Mouse (Mus musculus) frontal cortex, postnatal 14 days (tissue): Measurements from ENCODE around the gene Tmem186.

Experiments
- DNase-seq, 2 experiments: peaks; one replicate each; pipeline ENCODE4 v3.0.0; 2022; ENCODE audit warnings: low spot score in 2 of 2

Tmem186 gene

DNA sequence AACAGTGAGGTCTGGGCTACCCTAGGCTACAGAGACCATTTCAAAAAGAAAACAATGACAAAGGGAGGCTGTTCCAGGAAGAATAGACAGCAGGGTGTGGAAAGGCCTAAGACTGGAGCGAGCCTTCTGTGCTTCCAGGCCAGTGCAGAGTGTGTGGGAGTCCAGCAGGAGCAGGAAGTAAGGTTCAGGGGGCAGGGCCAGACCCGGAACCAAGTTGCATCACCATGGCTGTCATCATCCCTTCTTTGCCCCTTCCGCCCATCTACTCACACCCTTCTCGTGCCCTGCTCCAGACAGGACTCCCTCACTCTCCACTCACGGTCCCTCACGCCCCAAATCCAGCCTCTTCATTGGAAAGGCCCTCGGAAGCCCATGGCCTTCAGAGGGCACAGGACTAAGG, 29.7 kb upstream of the Tmem186 start:
- DNase-seq = no peak

GRCm38 (mm10) chr16:8666452-8666851, 28.9 kb upstream of the Tmem186 start:
- no peak for DNase-seq

DNA sequence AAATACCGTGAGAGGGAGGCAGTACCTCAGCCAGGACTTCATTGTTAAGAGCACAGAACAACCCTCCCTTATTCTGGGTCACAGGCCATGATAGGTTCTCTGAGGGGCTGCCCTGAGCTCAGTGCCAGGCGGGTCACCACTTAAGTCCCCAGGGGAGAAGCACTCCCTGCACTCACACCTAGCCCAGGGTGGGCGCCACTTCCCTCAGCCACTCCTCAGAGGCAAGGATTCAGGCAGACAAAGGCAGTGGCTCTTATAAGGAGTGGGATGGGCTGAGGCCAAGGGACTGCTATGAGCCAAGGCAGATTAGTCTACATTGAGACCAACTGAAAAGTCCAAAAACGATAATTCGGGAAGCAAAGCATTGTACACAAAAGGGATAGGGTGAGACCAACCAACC, 27.9 kb upstream of the Tmem186 start:
- DNase-seq = no peak

DNA sequence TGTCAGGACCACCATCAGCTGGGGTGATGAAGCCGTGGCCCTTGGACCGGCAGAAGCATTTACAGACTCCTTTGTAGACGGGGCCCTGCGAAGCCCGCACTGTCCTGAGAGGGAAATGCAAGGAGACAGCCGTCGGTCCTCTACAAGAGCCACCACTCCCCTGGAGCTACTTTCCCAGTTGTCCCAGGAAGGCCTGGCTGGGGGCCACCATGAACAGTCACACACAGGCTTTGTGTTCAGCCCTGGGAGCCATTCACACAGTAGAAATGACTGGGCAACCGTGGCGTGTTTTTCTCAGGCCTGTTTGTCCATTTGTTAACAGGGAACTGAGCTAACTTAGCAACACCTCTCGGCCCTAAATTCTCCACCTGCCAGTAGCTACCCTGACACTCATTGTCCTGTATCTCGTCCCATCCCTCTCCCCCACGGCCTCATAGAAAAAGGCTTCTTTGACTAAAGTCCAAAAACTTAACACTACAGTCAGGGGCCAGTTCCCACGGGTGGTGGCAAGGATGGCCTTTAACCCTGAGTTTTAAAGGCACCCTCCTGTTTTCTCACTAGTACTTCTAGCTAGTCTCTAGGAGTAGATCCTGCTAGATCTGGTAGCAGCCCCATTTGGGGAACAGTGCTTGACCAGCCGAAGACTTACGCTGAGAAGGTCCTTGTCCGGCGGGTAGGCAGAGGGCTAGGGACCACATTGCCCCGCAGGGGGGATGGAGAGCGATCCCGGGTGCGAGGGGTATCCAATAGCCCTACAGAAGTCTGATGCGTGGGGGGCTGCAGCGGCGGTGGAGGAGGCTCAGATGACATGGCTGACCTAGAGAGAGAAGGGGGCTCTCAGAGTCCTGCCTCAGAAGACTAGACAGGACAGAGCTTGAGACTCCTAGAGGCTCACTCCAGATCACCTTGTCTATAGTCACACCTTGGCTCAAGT, 26.4 kb upstream of the Tmem186 start:
- DNase-seq = no peak

DNA sequence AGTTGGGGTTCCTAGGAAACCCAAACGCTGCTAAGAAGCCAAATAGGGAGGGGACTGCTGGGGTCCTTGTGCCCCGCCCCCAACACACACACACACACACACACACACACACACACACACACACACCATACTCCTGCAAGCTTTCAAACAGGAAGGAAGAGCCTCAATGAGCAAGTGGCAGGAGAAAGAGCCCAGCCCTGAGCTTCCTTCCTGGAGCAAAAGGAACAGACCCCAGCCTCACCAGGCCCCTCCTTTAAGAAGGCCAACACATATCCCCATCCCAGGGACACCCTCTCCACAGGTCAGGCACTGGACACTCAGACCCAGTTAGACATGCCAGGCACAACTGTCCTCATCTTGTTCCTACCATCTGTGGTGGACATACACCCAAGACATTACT, 25.5 kb upstream of the Tmem186 start:
- no peak for DNase-seq

DNA sequence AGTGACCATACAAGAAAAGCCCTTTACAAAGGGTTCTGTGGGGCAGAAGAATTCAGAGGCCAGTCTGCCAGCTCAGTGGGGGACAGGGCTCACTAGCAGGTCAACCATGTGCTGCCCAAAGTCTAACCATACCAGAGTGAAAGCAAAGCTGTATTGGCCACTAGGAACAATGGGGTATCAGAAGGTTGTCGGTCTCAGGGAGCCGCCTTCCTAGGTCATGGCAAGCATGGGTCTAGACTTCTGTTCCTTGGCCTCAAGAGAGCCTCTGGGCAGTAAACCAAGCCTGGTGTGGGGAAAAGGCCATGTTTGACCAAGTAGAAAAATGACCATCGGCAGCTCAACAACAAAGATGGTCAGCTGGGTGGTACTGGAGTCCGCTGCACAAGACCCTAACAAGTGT, 21.3 kb upstream of the Tmem186 start:
- DNase-seq = no peak

GRCm38 (mm10) chr16:8658349-8658748, 20.8 kb upstream of the Tmem186 start:
- no peak for DNase-seq

GRCm38 (mm10) chr16:8656256-8656655, 18.7 kb upstream of the Tmem186 start:
- no peak for DNase-seq

DNA sequence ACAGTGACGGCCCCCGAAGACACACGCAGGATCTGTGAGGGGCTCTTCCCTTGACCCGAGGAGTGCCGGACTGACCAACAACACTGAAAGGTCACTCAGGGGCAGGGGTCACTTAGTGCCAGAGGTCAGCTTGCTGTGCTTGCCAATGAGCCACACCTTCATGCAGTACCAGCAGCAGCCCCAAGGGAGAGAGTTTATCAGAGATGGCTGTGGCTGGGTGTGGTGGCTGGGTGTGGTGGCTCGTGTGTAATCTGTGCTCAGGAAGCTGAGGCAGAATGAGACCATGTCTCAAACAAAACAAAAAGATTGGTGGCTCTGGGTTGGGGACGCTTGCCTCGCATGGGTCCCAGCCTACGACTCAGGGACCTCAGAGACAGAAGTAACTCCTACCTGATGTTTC, 18.1 kb upstream of the Tmem186 start:
- no peak for DNase-seq

DNA sequence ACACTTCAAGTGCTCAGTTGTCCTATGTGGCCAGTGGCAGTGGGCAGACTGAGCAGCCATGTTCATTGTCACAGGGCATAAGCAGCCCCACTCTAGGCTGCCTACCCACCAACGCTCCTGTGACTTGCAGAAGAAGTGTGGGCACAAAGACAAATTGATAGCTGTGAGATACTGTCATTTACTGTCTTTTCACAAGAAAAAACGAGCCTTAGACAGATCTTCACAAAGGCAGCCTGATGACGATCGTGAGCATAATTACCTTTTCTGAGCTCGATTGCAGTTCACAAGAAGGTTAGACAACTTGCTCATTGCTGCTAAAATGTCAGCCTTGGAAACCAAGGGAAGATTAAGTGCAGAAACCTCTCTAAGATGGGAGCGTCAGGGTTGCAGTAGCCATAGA, 17.6 kb upstream of the Tmem186 start:
- DNase-seq = no peak

- DNase-seq = no peak
These were observed 12.5 kb upstream of the Tmem186 start for GRCm38 (mm10) chr16:8650007-8650406.

DNA sequence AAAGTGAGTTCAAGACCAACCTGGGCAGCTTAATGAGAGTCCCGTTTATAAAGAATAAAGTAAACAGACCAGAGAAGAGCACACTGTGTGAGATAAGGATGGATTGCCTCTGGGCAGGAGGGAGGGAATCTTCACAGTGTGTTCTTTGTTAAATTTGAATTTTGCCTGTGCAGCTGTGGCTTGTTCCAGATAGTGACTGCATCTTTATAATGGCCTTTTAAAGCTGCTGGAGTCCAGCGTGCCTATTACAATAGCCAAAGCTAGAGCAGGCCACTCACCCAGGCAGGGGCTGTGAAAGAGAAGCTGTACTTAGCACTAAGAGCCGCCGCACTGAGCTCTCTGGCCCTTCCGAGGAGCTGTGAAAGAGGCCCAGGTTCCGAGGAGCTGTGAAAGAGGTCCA, 8.0 kb upstream of the Tmem186 start:
- DNase-seq = no peak

DNA sequence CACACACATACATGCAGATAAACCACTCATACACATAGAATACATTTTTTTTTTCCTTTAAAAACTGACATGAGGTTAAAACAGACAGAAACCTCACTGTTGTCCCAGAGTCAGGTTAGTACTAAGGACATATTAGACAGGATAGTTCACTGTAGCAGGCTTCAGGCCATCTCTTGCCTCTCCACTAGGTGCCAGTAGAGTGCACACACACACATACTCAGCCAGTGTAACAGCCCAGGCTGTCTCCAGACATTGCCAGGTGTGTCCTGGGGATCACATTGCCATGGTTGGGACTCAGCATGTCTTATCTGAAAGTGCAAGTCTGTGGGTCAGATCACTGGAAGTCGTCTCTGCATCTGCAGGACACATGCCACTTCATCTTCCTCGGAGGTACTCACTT, 6.3 kb upstream of the Tmem186 start:
- DNase-seq = no peak

DNA sequence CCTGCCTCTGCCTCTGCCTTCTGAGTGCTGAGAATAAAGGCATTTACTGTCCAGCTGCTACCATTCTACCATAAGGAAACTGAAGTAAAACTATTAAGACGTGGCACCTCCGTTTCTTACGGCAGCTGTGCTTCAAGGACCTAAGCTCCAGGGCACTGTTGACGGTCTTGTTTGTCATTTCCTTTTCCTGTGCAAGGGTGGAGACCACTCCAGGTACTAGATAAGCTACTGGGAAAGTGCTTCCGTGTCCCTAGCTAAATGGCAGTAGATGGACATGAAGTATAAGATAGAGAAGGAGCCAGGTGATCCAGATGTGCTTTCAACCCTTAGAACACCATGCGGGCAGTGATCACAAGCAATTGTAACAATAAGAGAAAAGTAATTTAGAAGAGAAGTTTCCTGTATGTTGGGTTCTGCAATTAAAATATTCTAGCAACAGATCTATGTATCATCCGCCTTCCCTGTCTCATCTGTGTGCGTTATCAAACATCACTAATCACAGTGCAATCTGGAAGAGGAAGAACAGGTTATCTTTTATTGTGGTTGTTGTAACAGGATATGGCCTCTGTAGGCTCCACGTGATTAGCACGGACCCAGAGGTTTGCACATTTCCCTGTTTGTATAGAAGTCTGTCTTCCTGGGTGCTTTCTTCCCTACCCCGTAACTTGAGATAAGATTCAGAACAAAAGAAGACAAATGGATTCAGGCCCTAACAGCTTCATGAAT, 2.1 kb upstream of the Tmem186 start:
- no peak for DNase-seq

GRCm38 (mm10) chr16:8638131-8638530, 619 bp upstream of the Tmem186 start:
- DNase-seq = no peak

DNA sequence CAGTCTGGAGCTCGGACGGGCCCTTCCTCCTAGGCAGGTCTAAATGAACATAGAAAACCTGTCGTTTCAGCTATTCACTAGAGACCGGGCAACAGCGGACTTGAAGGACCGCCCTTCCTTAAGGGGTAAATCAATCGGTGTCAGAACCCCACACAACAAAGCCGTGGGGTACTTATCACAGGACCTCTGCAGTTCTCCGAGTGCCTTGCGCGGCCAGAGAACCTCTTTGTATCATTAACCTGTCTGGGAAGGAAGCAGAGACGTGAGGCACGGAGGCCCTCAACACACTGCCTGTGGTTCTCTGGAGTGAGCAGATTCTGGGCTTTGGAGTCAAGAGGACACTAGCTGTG, 670 bp downstream of the Tmem186 start:
- no peak for DNase-seq

DNA sequence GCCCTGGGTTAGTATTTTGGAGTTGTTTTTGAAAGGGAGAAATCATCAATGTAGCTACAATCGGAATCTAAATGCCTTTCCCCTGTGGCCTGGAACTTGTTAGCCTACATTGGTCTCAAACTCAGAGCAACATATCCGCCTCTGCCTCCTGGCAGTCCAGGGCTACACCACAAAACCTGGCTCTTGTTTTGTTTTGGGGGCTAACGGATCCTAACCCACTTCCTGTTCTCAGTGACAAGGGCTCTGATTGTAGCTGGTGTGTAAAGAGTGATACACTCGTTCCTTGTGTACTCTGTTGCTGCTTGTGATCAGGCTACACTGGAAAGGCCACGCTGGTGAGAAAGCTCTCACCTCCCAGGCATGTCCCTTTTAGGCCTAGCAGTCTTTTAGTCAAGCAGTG, 6.1 kb downstream of the Tmem186 start:
- no peak for DNase-seq

- no peak for DNase-seq
These were observed 7.1 kb downstream of the Tmem186 start for GRCm38 (mm10) chr16:8630419-8630818.

GRCm38 (mm10) chr16:8620315-8621115, 17.0 kb downstream of the Tmem186 start:
- DNase-seq = no peak

DNA sequence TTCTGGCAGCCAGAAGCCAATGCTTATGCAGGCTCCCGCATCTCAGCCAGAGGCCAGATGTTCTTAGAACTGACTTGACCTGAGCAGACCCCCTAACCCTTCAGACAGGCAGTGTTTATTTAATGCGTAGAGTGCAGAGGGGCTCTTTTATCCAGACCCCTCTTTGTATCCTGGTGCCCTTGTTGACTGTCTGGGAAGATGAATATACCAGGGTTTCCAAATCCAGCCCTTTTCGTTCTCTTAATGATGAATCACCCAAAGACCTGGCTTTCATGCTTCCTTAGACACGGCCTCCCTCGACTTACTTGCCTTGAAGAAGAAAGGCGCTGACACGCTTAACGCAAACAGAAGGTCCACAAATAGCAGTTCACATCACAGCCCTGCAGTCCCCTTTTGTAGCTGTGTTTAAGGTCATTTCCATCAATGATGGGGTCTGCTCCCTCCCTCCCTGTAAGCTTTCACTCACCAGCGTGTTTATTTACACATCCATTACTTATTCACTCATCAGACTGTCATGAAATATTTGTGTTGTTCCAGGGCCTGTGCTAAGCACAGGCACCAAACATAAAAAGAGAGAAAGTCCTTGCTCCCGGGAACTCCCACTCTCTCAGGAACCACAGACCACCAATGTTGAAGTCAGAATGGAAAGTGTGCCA, 17.7 kb downstream of the Tmem186 start:
- DNase-seq = no peak

DNA sequence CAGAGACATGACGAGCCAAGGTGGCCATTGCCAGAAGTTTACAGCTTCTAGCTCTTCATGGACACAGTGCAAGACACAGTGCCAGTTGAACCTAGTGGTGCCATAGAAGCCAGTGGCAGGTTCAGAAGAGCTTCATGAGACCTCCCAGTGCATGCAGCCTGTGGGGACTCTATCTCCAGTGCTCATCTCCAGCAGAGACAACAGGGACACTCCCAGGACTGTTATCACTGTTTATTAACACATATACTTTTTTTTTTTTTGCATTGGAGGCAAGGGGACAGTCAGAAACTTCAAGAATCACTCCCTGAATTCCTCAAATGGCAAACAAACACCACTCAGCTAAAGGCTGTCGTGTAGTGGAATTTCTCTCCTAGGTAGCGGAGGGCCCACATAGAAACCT, 24.1 kb downstream of the Tmem186 start:
- no peak for DNase-seq

GRCm38 (mm10) chr16:8613039-8613438, 24.5 kb downstream of the Tmem186 start:
- DNase-seq = no peak
